Mouse (Mus musculus): ENCODE data around the gene Mmp25.

Mmp25 gene

GRCm38 (mm10) chr17:23664556-23665021 is 19.5 kb upstream of the Mmp25 start:
- in situ Hi-C loops (cut with MboI, MseI), result no loop called here

DNA sequence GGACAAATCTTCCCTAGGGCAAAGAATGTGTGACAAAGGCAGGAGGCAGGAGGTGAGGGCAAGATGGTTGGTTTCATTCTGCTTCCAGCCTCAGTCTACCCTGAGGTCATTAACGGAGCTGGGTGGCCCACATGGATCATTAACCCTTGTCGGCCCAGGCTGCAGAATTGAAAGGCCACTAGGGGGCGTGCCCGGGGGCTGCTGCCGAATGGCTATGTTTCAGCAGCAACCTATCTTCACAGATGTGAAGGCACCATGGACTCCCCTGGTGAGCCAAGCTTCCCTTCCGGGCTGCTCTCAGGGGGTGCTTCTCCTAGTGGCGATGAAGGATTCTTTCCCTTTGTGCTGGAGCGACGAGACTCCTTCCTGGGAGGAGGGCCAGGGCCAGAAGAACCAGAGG is 16.4 kb upstream of the Mmp25 start:
- in situ Hi-C loops (cut with MboI, MseI), result no loop called here

DNA sequence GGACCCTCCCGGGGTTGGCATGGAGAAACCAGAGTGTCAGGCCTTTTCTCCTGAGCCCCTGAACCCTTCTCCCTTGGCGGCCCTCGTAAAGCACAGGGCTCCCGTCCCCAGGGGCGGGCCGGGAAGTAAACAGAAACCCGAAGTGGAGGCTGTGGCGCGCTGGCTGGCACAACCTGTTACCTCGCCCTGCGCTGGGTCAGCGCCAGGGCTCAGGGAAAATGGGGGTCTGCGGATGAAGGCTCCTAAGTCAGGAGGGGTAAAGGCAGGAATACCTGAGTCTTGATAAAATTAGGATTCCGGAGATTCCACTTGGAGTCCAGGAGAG is 15.8 kb upstream of the Mmp25 start:
- in situ Hi-C loops (cut with MboI, MseI), result no loop called here

- in situ Hi-C loops (cut with MboI, MseI), result no loop called here
These were observed 15.2 kb upstream of the Mmp25 start, which contains the start of gene Bicdl2 for GRCm38 (mm10) chr17:23660117-23660875. TSS of gene Bicdl2 (plus strand) at chr17:23660506.

DNA sequence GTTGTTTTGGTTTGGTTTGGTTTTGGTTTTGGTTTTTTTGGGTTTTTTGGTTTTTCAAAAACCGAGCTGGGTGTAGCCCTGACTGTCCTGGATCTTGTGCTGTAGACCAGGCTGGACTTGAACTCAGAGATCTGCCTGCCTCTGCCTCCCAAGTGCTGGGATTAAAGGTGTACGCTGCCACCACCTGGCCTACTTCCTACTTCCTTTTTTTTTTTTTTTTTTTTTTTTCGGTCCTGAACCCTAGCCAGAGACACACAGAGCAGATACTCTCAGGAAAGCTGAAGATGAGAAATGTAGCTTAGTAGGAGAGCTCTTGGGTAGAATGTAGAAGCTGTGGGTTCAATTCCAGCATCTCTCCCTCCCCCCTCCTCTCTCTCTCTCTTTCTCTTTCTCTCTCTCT is 13.4 kb upstream of the Mmp25 start:
- in situ Hi-C loops (cut with MboI, MseI), result no loop called here

GRCm38 (mm10) chr17:23654410-23654809 is 9.3 kb upstream of the Mmp25 start:
- in situ Hi-C loops (cut with MboI, MseI), result no loop called here

DNA sequence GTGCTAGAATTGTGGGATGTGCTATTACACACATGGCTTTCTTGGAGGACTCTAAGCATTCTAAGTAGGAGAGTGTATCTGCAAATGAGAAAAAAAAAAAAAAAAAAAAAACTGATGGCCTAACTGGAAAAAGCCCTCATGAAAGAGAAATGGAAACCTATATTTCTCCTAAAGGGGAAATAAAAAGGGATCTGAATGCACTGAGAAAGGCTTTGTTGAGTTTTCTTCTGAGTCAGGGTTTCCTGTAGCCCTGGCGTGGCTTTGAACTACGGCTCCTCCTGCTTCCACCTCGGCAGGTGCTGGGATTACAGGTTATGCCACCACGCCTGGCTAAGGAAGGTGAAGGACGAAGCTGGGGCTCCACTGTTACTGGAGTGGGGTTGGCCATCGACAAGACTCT is 8.9 kb upstream of the Mmp25 start:
- in situ Hi-C loops (cut with MboI, MseI), result no loop called here

DNA sequence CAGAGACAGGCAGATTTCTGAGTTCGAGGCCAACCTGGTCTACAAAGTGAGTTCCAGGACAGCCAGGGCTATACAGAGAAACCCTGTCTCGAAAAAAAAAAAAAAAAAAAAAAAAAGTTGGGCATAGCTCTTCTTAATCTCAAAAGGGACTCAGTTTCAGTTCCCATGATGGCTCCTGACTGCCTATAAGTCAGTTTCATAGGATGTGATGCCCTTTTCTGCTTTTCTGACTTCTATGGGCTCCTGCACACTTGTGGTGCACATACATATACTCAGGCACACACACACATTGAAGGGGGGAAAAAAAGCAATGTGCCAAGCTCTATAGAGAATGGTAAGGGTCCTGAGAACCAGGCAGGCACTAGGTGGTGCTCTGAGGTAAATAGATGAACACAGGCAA is 8.2 kb upstream of the Mmp25 start:
- in situ Hi-C loops (cut with MboI, MseI), result no loop called here

GRCm38 (mm10) chr17:23651363-23651762 is 6.3 kb upstream of the Mmp25 start:
- in situ Hi-C loops (cut with MboI, MseI), result no loop called here

DNA sequence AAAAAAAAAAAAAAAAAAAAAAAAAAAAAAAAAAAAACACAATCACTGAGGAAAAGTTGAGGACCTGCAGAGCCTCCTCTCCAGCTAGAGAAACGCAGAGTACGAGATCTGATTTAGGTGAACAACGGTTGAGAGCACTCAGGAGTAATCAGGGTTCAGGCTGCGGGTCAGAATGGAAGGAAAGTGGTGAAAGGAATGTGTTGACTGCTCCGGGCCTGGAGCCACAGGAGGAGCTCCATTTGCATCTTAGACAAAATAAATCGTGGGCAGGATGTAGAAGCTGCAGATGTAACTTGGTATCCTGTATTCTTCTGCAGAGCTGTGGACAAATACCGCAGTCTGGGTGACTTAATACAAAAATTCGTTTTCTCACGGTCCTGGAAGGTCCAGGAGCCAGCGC is 817 bp upstream of the Mmp25 start:
- in situ Hi-C loops (cut with MboI, MseI), result no loop called here

DNA sequence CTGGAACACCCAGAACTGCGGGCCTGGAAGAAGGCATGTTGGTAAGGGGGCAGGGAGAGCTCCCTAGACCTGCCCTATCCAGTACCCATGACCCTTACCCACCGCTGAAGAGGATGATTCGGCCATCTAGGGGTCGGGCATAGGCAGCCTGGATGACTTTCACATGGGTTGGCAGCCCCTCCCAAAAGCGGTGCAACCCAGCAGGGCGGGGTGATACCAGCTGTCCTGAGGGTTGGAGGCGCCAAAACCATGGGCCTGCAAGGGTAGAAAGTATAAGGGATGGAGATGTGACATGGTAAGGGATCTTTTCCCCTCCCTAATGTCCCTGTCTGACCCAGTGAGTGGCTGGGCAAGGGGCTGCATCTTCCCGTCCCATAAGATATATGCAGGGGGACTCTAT is 13.8 kb downstream of the Mmp25 start:
- in situ Hi-C loops (cut with MboI, MseI), result no loop called here

DNA sequence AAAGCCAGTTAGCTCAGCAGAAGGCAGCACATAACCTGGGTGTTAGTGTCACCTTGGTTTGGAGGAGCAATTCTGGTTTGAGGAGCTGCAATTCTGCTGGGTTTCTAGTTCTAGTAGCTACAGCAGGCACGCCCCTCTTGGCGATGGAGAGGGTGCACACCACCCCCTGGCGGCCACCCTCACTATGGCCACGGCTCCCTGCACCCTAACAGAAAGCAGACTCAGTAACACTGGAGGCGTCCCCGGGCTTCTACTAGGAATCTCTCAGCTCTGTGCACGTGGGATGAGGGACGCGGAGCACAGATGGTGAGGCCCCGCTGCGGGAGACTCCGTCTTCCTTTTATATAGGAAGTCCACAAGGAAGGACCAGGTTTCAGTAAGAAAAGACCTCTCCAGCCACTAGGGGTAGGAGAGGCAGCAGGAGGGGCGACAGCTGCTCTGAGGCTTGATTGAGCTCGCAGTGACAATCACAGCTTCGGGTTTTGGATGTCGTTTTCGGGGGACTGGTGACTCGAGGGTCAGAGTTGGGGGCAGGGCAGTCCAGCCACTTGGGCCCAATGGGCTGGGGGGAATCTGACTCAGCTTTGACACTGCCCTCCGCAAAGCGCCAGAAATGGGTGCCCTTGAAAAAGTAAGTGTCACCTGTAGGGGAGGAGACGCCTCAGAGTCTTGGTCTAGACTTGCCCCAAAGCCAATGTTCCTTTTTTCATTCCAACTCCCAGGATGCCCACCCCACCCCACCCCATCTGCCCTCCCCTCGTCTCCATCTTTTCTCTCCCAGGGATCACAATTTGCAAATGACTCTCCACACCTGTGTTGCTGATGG is 14.7 kb downstream of the Mmp25 start:
- in situ Hi-C loops (cut with MboI, MseI), result no loop called here

- in situ Hi-C loops (cut with MboI, MseI), result no loop called here
These were observed 17.3 kb downstream of the Mmp25 start for GRCm38 (mm10) chr17:23627813-23628212.

- in situ Hi-C loops (cut with MboI, MseI), result no loop called here
These were observed 24.7 kb downstream of the Mmp25 start for GRCm38 (mm10) chr17:23620351-23620750.

- in situ Hi-C loops (cut with MboI, MseI), result no loop called here
These were observed 28.0 kb downstream of the Mmp25 start for GRCm38 (mm10) chr17:23617087-23617486.

- in situ Hi-C loops (cut with MboI, MseI), result loop anchor here (5.0 kb wide), 1 partner anchor 43 kb away; no protein-coding TSS in a partner anchor
These were observed 34.7 kb downstream of the Mmp25 start for GRCm38 (mm10) chr17:23610361-23610800.

GRCm38 (mm10) chr17:23609612-23610011 is 35.5 kb downstream of the Mmp25 start:
- in situ Hi-C loops (cut with MboI, MseI), result loop anchor here (5.0 kb wide), 1 partner anchor 42 kb away; no protein-coding TSS in a partner anchor

DNA sequence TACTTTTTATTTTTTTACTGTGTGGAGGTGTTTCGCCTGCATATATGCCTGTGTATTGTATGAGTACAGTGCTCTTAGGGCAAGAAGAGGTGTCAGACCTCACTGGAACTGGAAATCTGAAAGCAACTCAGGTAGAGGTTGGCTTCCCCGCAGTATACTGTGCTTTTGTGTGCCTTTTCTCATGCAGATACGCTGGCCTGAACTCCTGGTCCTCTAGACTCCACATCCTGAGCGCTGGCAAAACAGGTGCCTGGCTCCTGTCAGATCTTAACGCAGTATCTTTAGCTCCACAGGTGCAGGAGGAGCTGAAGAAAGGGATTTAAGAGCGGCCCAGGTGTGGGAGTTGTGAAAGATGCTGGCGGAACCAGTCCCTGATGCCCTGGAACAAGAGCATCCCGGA is 39.9 kb downstream of the Mmp25 start:
- in situ Hi-C loops (cut with MboI, MseI), result no loop called here

- in situ Hi-C loops (cut with MboI, MseI), result no loop called here
These were observed 40.7 kb downstream of the Mmp25 start for GRCm38 (mm10) chr17:23604394-23604793.

- in situ Hi-C loops (cut with MboI, MseI), result no loop called here
These were observed 41.5 kb downstream of the Mmp25 start for GRCm38 (mm10) chr17:23603542-23603941.

- in situ Hi-C loops (cut with MboI, MseI), result no loop called here
These were observed 42.0 kb downstream of the Mmp25 start for GRCm38 (mm10) chr17:23603077-23603476.

DNA sequence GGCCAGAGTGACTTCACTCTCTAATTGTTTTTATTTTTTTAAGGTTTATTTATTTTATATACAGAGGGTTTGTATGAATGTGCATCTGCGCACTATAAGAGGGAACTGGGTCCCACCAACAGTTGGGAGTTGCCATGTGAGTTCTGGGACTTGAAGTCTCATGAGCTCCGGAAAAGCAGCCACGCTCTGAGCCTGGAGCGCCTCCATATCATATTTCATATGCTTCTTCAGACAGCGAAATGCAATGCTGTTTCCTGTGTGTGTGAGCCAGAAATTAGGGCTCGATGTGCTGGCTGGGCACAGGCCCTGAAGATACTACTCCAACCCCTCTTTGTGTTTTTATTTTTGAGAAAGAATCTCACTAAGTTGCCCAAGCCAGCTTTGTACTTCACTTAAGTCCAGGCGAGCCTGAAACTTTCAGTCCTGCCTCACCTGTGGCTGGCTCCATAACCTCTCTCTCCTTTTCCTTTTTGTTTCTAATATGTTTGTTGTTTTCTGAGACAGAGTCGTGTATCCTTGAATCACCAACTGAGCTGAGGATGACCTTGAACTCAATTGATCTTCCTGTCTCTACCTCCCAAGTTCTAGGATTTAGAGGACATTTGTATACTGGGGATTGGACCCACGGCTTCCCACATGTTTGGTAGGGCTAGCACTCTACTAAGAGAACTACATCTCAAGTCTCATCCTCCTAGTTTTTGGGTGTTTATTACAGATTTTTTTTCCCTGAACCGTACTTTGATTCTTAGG is 43.1 kb downstream of the Mmp25 start:
- in situ Hi-C loops (cut with MboI, MseI), result no loop called here

All from T-helper 1 cell (primary cell).